Mouse (Mus musculus): ENCODE measurements around the gene Igsf6. TPM values are rescaled to one million over a fixed set of nuclear protein-coding genes. Genes with fewer than 3 reads are reported as not detected.

Igsf6 gene
- 1.2 and 2.5 TPM in 2 replicates for polyA plus RNA-seq (2015; fragmentation: Nextera tagmentation; extraction: Ambion mirVana)

DNA sequence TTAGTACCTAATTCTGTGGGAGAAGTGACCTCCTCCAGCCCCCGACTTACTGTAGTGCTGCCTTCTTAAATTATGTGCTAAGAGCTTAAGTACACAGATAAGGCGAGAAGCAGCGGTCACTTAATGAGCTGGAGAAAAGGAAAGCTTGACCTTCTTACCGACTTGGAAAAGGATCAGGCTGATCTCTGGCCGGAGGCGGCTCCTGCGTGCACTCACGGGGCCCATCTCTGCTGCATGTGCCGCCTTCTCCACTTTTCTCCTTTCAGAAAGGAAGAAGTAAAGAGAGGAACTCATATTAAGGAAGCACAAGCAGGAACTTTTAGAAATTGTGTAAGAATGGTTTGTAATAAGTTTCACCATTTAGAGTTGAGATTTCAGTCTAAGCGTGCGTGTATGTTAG, at the start of gene Igsf6:
TSS of gene Igsf6 (minus strand) at position 292 of the 400 bp plus-strand sequence.
- 46% methylated on average over 11 of the region's 11 CpGs for WGBS

DNA sequence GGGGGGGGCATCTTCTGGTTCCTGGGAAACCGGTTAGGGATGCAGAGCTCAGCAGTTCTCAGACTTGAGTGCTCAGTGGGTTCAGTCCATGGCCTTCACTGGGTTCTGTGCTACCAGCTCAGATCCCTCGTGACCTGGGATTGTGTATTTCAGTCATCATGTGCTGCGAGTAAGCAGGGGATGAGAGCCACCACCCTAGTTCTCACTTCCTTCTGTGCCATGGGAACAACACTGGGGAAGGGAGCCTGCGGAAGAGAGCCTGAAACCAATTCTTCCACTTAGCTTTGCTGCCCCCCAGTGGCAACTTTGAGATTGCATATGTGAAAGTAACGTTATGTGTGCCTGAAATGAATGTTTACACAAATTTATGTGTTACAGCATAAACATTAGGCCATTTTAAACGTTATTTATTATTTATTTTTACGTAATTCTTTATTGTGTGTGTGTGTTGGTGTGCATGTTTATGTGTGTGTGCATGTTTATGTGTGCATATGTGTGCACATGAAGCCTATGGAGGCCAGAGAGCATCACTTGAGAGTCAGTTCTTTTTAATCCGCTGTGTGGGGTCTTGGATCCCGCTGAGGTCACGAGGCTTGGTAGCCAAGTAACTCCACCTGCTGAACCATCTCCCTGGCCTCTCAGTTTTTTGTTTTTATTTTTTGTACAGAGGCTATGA, 45.9 kb upstream of the Igsf6 start:
- Histone ChIP-seq H3K4me2 (no peak overlapping the region), H3K27me3 (0 out of 2 replicates have a peak, but pooled peaks cover 6% of the 10 kb centered on the region), H3K36me3 (no peaks in the 10 kb centered on the region), H3K4me3 (no peak overlapping the region), H3K4me1 (replicated peaks) (no peaks in the 10 kb centered on the region), H3K9me3 (replicated peaks) (no peaks in the 10 kb centered on the region), H3K9ac (no peak overlapping the region), H3K27ac (no peak overlapping the region)
- ATAC-seq (replicated peaks; ENCODE audit: insufficient number of reproducible peaks, insufficient read depth, low FRiP score, low read depth): 0 out of 2 replicates have a peak, but pooled peaks have one; percentile 49
- 14% methylated on average over 10 of the region's 10 CpGs for WGBS

More for the DNA sequence above, at the start of gene Igsf6:
- peaks cover 12% of the 10 kb centered on the region for H3K36me3 ChIP-seq
- no peak for ATAC-seq (replicated peaks; ENCODE audit: insufficient number of reproducible peaks, insufficient read depth, low FRiP score, low read depth)
- H3K27me3 ChIP-seq: no peaks in the 10 kb centered on the region
- peak within 1 kb of the TSS; percentile 7; the same call in 1 of the 2 replicates for H3K4me2 ChIP-seq
- peaks cover 22% of the 10 kb centered on the region for H3K4me1 ChIP-seq (replicated peaks)
- H3K9me3 ChIP-seq (replicated peaks): no peaks in the 10 kb centered on the region
- H3K9ac ChIP-seq: no peak within 1 kb of the TSS
- no peak within 1 kb of the TSS for H3K4me3 ChIP-seq
- peak within 1 kb of the TSS; percentile 60 for H3K27ac ChIP-seq

DNA sequence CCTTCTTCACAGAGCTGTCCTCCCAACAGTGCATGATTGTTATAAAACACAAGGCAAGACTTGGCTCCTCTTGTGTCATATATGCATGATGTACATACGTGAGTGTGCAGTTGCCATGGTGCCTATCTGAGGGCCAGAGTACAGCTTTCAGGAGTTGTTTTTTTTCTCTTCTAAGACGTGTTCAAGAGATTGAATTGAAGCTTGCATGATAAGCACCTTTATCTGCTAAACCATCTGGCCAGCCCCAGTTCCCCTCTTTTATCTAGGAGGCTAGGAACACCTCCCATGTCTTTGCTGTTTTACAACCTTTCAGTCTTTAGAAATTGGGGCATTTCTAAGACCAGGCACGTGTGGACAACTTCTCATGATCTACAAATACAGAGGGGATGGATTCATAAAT, 37.4 kb upstream of the Igsf6 start:
- ATAC-seq (replicated peaks; ENCODE audit: insufficient number of reproducible peaks, insufficient read depth, low FRiP score, low read depth): 0 out of 2 replicates have a peak, but pooled peaks have one; percentile 16
- H3K36me3 ChIP-seq: no peaks in the 10 kb centered on the region
- H3K27ac ChIP-seq: peak overlapping the region; percentile 57
- no peak overlapping the region for H3K4me2 ChIP-seq
- no peaks in the 10 kb centered on the region for H3K9me3 ChIP-seq (replicated peaks)
- H3K4me3 ChIP-seq: no peak overlapping the region
- H3K4me1 ChIP-seq (replicated peaks): peaks cover 15% of the 10 kb centered on the region
- H3K9ac ChIP-seq: no peak overlapping the region
- WGBS: 52% methylated on average over 3 of the region's 3 CpGs
- H3K27me3 ChIP-seq: no peaks in the 10 kb centered on the region

DNA sequence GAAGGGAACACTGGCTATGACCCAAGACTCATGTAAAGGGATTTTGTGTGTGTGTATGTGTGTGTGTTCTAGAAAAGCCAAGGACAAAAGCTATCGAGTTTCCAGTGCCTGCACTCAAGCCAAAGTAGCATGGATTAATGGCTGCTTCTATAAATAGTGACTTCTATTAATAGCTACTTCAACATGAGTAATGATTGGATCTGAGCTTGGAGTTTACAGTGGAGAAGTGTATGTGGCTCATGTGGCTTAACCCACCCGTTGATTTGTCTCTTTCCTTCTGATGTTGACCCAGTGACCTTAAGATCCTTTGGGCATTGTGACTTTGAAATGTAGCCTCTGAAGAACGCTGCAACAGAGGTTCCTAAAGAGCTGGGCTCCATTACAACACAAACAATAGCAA, 36.9 kb upstream of the Igsf6 start:
- no peaks in the 10 kb centered on the region for H3K27me3 ChIP-seq
- no peak overlapping the region for H3K9ac ChIP-seq
- no peaks in the 10 kb centered on the region for H3K36me3 ChIP-seq
- WGBS: 10% methylated on average over 3 of the region's 3 CpGs
- no peaks in the 10 kb centered on the region for H3K9me3 ChIP-seq (replicated peaks)
- H3K4me1 ChIP-seq (replicated peaks): peaks cover 15% of the 10 kb centered on the region
- no peak overlapping the region for H3K4me2 ChIP-seq
- peak; percentile 65; the same call in 1 of the 2 replicates for ATAC-seq (replicated peaks; ENCODE audit: insufficient number of reproducible peaks, insufficient read depth, low FRiP score, low read depth)
- H3K4me3 ChIP-seq: no peak overlapping the region
- peak overlapping the region; percentile 57 for H3K27ac ChIP-seq

DNA sequence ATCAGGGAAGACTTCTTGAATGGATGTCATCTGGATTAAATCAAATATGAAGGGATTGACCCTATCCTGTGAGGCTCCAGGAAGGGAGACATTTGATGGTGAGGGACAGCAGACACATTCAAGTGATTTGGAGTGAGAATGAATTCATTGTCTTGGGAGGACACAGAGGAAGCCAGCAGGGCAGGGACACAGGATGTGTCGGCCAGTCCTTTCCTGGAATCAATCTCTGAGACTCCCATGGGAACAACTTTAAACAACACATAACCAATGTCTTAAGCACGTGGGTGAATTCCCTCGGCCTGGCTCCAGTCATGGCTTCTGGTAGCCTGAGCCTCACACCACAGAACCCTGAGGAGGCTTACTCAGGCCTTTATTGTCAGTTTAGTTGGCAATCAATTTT, 33.5 kb upstream of the Igsf6 start:
- ATAC-seq (replicated peaks; ENCODE audit: insufficient number of reproducible peaks, insufficient read depth, low FRiP score, low read depth): no peak
- H3K4me3 ChIP-seq: no peak overlapping the region
- H3K27me3 ChIP-seq: no peaks in the 10 kb centered on the region
- no peaks in the 10 kb centered on the region for H3K36me3 ChIP-seq
- no peaks in the 10 kb centered on the region for H3K9me3 ChIP-seq (replicated peaks)
- no peak overlapping the region for H3K27ac ChIP-seq
- 53% methylated on average over 3 of the region's 3 CpGs for WGBS
- H3K4me1 ChIP-seq (replicated peaks): peaks cover 15% of the 10 kb centered on the region
- H3K4me2 ChIP-seq: no peak overlapping the region
- no peak overlapping the region for H3K9ac ChIP-seq

DNA sequence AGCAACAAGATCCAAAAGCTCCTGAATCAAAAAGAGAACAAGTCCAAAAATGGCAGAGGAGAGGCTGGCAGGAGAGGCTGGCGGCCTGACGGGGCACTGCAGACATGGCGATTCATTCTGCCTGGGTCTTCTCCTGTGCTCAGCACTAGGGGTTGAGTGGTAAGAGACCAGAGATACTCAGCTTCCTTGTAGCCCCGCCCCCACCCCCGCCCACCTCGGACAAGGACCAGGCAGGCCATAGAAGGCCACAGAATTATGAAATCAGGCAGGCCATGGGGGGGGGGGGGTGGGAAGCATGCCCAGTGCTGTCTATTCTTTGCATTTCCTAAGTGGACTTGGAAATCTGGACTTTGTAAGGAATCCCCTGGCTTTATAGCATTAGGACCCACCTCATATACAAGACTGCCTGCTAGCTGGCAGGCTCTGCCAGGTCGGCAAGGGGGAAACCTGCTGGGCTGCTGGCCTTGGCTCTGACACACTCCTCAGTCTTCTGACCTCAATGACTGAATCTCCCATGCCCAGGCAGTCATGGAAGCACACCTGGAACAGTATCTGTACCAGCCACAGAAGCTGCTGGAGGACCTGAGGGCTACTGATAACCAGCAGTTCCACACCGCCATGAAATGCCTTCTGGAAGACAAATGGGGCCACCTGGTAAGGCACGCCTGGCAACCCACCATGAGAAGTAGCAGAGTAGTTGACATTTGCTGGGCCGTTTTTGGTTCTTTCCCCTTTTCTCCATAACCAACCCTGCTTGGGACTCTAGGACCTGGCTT, 24.4 kb upstream of the Igsf6 start:
- Histone ChIP-seq H3K27me3 (no peaks in the 10 kb centered on the region), H3K9ac (no peak overlapping the region), H3K27ac (no peak overlapping the region), H3K4me3 (no peak overlapping the region), H3K9me3 (replicated peaks) (no peaks in the 10 kb centered on the region), H3K4me1 (replicated peaks) (no peaks in the 10 kb centered on the region), H3K36me3 (no peaks in the 10 kb centered on the region), H3K4me2 (no peak overlapping the region)
- 62% methylated on average over 10 of the region's 10 CpGs for WGBS
- no peak for ATAC-seq (replicated peaks; ENCODE audit: insufficient number of reproducible peaks, insufficient read depth, low FRiP score, low read depth)

DNA sequence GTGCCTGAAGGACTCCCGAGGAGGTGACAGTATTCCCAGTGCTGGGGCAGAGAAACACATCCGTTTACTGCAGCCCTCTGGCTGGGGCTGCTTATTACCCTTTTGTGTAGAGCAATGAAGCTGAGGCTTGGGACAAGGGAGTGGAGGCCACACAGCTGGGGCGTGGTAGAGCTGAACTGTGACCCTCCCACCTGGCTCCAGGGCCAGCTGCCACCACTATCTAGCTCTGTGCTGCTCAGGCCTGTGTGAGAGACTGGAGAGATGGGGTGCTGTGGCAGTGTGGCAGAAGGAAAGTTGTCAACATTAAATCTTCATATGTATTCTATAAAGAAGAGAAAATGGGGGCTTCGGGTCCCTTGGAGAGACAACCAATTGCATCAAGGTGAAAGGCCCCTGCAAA, 18.7 kb upstream of the Igsf6 start:
- no peak for ATAC-seq (replicated peaks; ENCODE audit: insufficient number of reproducible peaks, insufficient read depth, low FRiP score, low read depth)
- no peaks in the 10 kb centered on the region for H3K27me3 ChIP-seq
- H3K9ac ChIP-seq: no peak overlapping the region
- H3K4me3 ChIP-seq: no peak overlapping the region
- 71% methylated on average over 4 of the region's 4 CpGs for WGBS
- no peak overlapping the region for H3K4me2 ChIP-seq
- no peaks in the 10 kb centered on the region for H3K36me3 ChIP-seq
- H3K9me3 ChIP-seq (replicated peaks): no peaks in the 10 kb centered on the region
- H3K4me1 ChIP-seq (replicated peaks): 0 out of 2 replicates have a peak, but pooled peaks cover 4% of the 10 kb centered on the region
- H3K27ac ChIP-seq: no peak overlapping the region

DNA sequence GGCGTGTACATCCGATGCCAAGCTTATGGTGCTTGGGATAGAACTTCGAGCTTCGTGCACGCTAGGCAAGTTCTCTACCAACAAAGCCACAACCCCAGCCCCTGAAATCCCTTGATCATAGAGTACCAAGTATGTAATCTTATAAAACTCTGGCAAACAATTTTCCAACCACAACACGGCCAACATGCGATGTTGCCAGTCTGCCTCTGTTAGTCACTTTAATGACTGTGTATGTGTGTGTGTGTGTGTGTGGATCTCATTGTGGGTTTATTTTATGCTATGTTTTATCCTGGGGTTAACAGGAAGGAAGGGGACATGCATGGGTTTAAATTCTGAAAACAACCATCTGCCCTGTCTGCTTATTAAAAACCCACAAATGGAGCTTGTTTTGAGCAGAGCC, 16.4 kb upstream of the Igsf6 start:
- 82% methylated on average over 7 of the region's 7 CpGs for WGBS
- H3K9me3 ChIP-seq (replicated peaks): no peaks in the 10 kb centered on the region
- H3K27ac ChIP-seq: no peak overlapping the region
- no peaks in the 10 kb centered on the region for H3K36me3 ChIP-seq
- H3K9ac ChIP-seq: no peak overlapping the region
- no peak for ATAC-seq (replicated peaks; ENCODE audit: insufficient number of reproducible peaks, insufficient read depth, low FRiP score, low read depth)
- peaks cover 20% of the 10 kb centered on the region for H3K4me1 ChIP-seq (replicated peaks)
- H3K27me3 ChIP-seq: no peaks in the 10 kb centered on the region
- H3K4me3 ChIP-seq: no peak overlapping the region
- no peak overlapping the region for H3K4me2 ChIP-seq

DNA sequence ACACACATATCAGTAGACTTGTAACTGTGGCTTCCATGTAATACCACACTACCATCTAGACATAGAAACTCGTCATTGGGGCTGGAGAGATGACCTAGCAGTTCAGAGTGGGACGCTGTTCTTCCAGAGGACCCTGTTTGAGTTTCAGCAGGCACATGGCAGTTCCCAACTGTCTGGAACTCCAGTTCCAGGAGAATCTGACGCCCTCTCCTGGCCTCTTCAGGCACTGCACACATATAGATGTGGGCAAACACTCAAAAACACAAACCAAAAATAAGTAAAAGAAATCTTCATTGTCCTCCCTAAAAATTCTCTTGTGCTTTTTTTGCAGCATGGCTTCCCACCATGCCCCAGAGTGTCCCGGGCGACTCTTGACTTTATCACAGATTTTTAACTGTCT, 14.4 kb upstream of the Igsf6 start:
- H3K9me3 ChIP-seq (replicated peaks): no peaks in the 10 kb centered on the region
- H3K4me3 ChIP-seq: no peak overlapping the region
- H3K4me2 ChIP-seq: no peak overlapping the region
- H3K9ac ChIP-seq: no peak overlapping the region
- no peak for ATAC-seq (replicated peaks; ENCODE audit: insufficient number of reproducible peaks, insufficient read depth, low FRiP score, low read depth)
- H3K27me3 ChIP-seq: no peaks in the 10 kb centered on the region
- peaks cover 30% of the 10 kb centered on the region for H3K4me1 ChIP-seq (replicated peaks)
- no peak overlapping the region for H3K27ac ChIP-seq
- WGBS: 70% methylated on average over 5 of the region's 5 CpGs
- no peaks in the 10 kb centered on the region for H3K36me3 ChIP-seq

DNA sequence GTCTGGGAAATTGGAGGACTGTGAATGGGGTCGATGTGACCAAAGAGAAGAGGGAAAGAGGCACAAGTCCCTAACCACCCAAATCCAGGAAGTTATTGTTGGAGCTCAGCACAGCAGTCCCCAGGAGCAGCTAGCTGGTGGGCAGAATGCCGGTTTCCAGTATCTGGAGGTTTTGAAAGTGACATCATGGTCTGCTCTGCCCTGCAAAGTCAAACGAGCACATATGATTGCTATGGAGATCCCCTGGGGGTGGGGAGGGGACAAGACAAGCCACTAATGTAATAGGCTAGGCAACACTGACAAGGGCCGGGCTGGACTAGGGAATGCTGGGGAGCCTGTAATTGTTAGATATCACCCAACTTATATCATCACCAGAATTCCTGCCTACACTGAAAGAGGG, 11.1 kb upstream of the Igsf6 start:
- Histone ChIP-seq H3K9ac (peak overlapping the region; percentile 12; the same call in 1 of the 2 replicates), H3K27ac (peak overlapping the region; percentile 61), H3K9me3 (replicated peaks) (no peaks in the 10 kb centered on the region), H3K4me1 (replicated peaks) (peaks cover 30% of the 10 kb centered on the region), H3K36me3 (no peaks in the 10 kb centered on the region), H3K4me2 (peak overlapping the region; percentile 11; the same call in 1 of the 2 replicates), H3K4me3 (no peak overlapping the region), H3K27me3 (no peaks in the 10 kb centered on the region)
- peak; percentile 76 for ATAC-seq (replicated peaks; ENCODE audit: insufficient number of reproducible peaks, insufficient read depth, low FRiP score, low read depth)
- 19% methylated on average over 4 of the region's 4 CpGs for WGBS

DNA sequence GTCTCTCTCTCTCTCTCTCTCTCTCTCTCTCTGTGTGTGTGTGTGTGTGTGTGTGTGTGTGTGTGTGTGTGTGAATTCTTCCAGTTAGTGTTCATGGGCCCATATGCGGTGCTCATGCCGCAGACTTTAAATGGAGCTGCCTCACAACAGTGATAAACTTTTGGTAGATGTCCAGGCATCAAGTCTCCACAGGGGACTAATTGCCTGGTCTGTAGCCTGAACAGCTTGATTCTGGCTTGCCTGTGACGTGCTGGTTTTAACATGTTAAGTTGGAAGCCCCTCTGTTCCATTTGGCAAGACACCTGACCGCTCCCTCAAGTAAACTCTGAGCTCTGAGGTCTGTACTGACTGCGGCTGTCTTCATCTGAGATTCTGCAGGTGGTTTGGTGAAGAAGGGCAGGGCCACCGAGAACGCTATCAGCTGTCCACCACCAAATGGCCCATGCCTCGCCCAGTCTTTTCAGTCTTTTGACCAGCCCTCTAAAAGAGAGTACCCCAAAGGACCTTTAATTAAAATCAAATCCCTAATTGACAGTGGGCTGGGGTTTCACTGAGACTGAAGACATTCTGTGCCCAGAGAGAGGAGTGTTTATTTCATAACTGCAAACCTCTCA, 10.6 kb upstream of the Igsf6 start:
- 56% methylated on average over 8 of the region's 8 CpGs for WGBS

More for the DNA sequence above, 10.6 kb upstream of the Igsf6 start:
- no peak overlapping the region for H3K4me3 ChIP-seq
- no peak overlapping the region; the same call in 1 of the 2 replicates for H3K4me2 ChIP-seq
- H3K9me3 ChIP-seq (replicated peaks): no peaks in the 10 kb centered on the region
- H3K9ac ChIP-seq: peak overlapping the region; percentile 12; the same call in 1 of the 2 replicates
- no peak for ATAC-seq (replicated peaks; ENCODE audit: insufficient number of reproducible peaks, insufficient read depth, low FRiP score, low read depth)
- H3K27ac ChIP-seq: peak overlapping the region; percentile 61
- no peaks in the 10 kb centered on the region for H3K36me3 ChIP-seq
- H3K4me1 ChIP-seq (replicated peaks): peaks cover 30% of the 10 kb centered on the region
- no peaks in the 10 kb centered on the region for H3K27me3 ChIP-seq
